Mouse (Mus musculus) midbrain, embryonic 13.5 days (tissue): ENCODE measurements at regions not wholly inside any gene's neighbourhood (a gene's known extent, or its start where the extent isn't known, plus 50 kb on each side); places are given as distances from the start of the nearest gene placed in this dataset.

Experiments used
- ATAC-seq: fragments of 200-750 bp; cut with Nextera tagmentation; 2 replicates; pipeline ENCODE4 v1.8.0; 2017; ENCODE audit warnings: mild to moderate bottlenecking, moderate TSS enrichment, moderate library complexity
- H3K27ac ChIP-seq: fragments of 300-500 bp; sonication (generic); 2 replicates; pipeline ENCODE4 v1.5.1; 2015; ENCODE audit warnings: inconsistent platforms, mild to moderate bottlenecking, moderate library complexity
- H3K27me3 ChIP-seq: fragments of 300-500 bp; sonication (generic); 2 replicates; pipeline ENCODE4 v1.6.1; 2015; ENCODE audit warnings: mild to moderate bottlenecking, inconsistent platforms
- H3K36me3 ChIP-seq: fragments of 300-500 bp; sonication (generic); 2 replicates; pipeline ENCODE4 v1.6.1; 2015; ENCODE audit warnings: mild to moderate bottlenecking, inconsistent platforms
- H3K4me1 ChIP-seq: fragments of 300-500 bp; sonication (generic); replicated peaks from 2 replicates; pipeline ENCODE4 v1.6.1; 2015; ENCODE audit warnings: inconsistent platforms
- H3K4me2 ChIP-seq: fragments of 300-500 bp; sonication (generic); replicated peaks from 2 replicates; pipeline ENCODE4 v1.6.1; 2015; ENCODE audit warnings: moderate library complexity, mild to moderate bottlenecking, inconsistent platforms
- H3K4me3 ChIP-seq: fragments of 300-500 bp; sonication (generic); replicated peaks from 2 replicates; pipeline ENCODE4 v1.5.1; 2015; ENCODE audit warnings: mild to moderate bottlenecking, inconsistent platforms
- H3K9ac ChIP-seq: fragments of 300-500 bp; sonication (generic); replicated peaks from 2 replicates; pipeline ENCODE4 v1.6.1; 2015; ENCODE audit warnings: mild to moderate bottlenecking, inconsistent platforms
- H3K9me3 ChIP-seq: fragments of 300-500 bp; sonication (generic); 2 replicates; pipeline ENCODE4 v1.6.1; 2016; ENCODE audit warnings: mild to moderate bottlenecking, inconsistent platforms
- WGBS: fragments of 180-500 bp; shearing (Covaris S2); methylation state at CpG from one replicate; pipeline ENCODE4 v1.1.7; 2015; 5-methylcytosine and 5-hydroxymethylcytosine counted together

DNA sequence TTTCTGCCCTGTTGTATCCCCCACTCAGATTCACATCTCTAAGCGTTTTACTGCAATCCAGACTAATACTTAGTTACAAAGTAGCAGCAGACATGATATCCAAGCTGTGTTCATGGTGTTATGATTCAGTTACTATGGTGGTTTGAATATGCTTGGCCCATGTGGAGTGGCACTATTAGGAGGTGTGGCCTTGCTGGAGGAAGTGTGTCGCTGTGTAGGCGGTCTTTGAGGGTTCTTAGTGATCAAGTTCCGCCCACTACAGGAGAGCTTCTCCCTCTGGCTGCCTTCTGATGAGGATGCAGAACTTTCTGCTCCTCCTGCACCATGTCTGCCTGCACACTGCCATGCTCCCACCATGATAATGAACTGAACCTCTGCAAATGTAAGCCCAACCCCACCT lies 162.8 kb downstream of the Gadd45g start:
- peaks cover 9% of the 10 kb centered on the region for H3K4me1 ChIP-seq
- no peak for ATAC-seq
- H3K27me3 ChIP-seq: 0 out of 2 replicates have a peak, but pooled peaks cover 8% of the 10 kb centered on the region
- H3K9ac ChIP-seq: no peak overlapping the region
- 86% methylated on average over 4 of the region's 4 CpGs for WGBS
- H3K27ac ChIP-seq: no peak overlapping the region
- H3K36me3 ChIP-seq: no peaks in the 10 kb centered on the region
- no peaks in the 10 kb centered on the region for H3K9me3 ChIP-seq
- no peak overlapping the region for H3K4me3 ChIP-seq
- H3K4me2 ChIP-seq: no peak overlapping the region

- Histone ChIP-seq H3K27me3 (0 out of 2 replicates have a peak, but pooled peaks cover 8% of the 10 kb centered on the region), H3K27ac (no peak overlapping the region), H3K36me3 (no peaks in the 10 kb centered on the region), H3K4me1 (peaks cover 14% of the 10 kb centered on the region), H3K4me3 (no peak overlapping the region), H3K9me3 (no peaks in the 10 kb centered on the region), H3K9ac (no peak overlapping the region), H3K4me2 (no peak overlapping the region)
- no peak for ATAC-seq
- WGBS: 94% methylated on average over 6 of the region's 6 CpGs
Measured at GRCm38 (mm10) chr13:52009766-52010165, 163.3 kb downstream of the Gadd45g start.

DNA sequence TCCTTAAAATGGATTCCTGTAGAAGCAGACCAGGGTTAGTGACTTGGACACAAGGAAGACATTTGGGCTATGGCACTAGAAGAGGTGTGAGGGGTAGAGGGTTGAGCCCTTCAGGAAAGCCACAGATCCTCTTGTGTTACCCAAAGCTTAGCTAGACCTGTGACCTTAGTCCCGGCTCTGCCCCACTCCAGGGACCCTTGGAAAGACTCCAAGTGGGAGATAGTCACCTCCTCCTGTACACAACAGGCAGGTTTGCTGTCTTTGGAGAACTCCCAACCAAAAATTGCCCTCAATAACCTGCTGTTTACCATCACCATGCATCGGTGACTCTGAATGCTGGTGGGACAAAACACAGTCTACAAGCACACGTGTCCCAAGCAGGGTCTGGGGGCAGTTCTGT lies 164.5 kb downstream of the Gadd45g start:
- H3K9me3 ChIP-seq: no peaks in the 10 kb centered on the region
- no peak for ATAC-seq
- H3K4me3 ChIP-seq: no peak overlapping the region
- WGBS: 68% methylated on average over 3 of the region's 3 CpGs
- H3K4me1 ChIP-seq: peaks cover 26% of the 10 kb centered on the region
- no peak overlapping the region for H3K4me2 ChIP-seq
- no peaks in the 10 kb centered on the region for H3K36me3 ChIP-seq
- 0 out of 2 replicates have a peak, but pooled peaks cover 8% of the 10 kb centered on the region for H3K27me3 ChIP-seq
- no peak overlapping the region for H3K27ac ChIP-seq
- H3K9ac ChIP-seq: no peak overlapping the region

DNA sequence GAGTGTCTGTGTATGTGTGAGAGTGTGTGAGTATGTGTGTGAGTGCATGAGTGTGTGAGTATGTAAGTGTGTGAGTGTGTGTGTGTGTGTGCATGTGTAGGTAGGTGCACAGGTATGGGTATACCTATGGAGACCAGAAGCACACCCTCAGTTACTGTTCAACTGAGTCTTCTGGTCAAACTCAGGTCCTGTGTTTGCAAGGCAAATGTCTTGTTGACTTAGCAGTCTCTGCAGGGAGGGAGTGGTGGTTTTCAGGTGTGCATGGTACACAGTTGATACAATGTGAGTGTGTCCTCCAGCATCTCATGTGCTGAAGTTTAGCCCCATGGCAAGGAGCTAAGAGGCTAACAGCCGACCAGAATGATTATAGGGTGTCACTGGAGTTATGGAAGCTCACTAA lies 166.7 kb downstream of the Gadd45g start:
- no peak for ATAC-seq
- 79% methylated on average over 1 of the region's 1 CpGs for WGBS

DNA sequence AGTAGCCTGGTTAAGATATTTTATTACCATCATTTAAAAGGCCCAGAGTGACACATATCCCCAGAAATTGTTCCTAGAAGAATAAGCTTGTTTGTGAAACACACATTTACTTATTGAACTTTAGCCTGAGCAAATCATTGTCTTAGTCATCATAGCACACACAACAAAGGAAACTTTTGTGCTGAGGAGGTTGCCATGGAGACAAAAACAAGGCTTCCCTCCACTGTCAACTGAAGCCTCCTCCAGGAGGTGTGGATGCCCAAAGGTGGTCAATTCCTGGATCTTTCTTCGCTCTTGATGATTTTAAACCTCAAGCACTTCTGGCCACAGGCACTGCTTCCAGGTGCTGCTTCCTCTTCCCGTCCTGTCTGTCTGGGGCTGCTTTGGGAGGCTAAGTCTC lies 167.3 kb downstream of the Gadd45g start:
- no peak for ATAC-seq
- WGBS: 44% methylated on average over 2 of the region's 2 CpGs
- Histone ChIP-seq H3K9me3 (no peaks in the 10 kb centered on the region), H3K4me3 (no peak overlapping the region), H3K4me1 (peaks cover 30% of the 10 kb centered on the region), H3K4me2 (no peak overlapping the region), H3K36me3 (no peaks in the 10 kb centered on the region), H3K27ac (peak overlapping the region; percentile 72), H3K9ac (no peak overlapping the region), H3K27me3 (peaks cover 21% of the 10 kb centered on the region; the same call in 1 of the 2 replicates)

More for the DNA sequence above, 166.7 kb downstream of the Gadd45g start:
- H3K9me3 ChIP-seq: no peaks in the 10 kb centered on the region
- H3K9ac ChIP-seq: no peak overlapping the region
- H3K36me3 ChIP-seq: no peaks in the 10 kb centered on the region
- H3K4me3 ChIP-seq: no peak overlapping the region
- H3K4me2 ChIP-seq: no peak overlapping the region
- H3K27ac ChIP-seq: no peak overlapping the region
- peaks cover 21% of the 10 kb centered on the region; the same call in 1 of the 2 replicates for H3K27me3 ChIP-seq
- peaks cover 30% of the 10 kb centered on the region for H3K4me1 ChIP-seq

DNA sequence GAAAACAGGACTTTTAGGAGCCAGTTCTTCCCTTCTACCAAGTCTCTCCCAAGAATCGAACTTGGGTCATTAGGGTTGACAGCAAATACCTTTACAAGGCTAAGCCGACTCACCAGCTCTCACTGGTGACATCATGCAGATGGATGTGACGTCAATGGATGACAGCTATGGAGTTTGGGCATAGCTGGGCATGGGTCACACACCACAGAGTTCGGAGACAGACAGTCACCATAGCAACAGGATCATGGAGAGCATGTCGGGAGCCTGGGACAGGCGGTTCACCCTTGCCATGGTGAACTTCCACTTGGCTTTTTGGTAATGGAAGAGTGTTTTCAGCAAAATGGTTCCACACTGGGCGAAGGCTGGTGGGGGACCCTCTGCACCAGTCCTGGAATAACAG lies 168.1 kb downstream of the Gadd45g start:
- no peak overlapping the region for H3K4me3 ChIP-seq
- H3K4me2 ChIP-seq: 0 out of 2 replicates have a peak overlapping the region, but pooled peaks have one; percentile 2
- H3K27me3 ChIP-seq: peaks cover 21% of the 10 kb centered on the region; the same call in 1 of the 2 replicates
- peaks cover 30% of the 10 kb centered on the region for H3K4me1 ChIP-seq
- peak overlapping the region; percentile 72 for H3K27ac ChIP-seq
- H3K9ac ChIP-seq: no peak overlapping the region
- H3K9me3 ChIP-seq: no peaks in the 10 kb centered on the region
- ATAC-seq: peak; percentile 53
- no peaks in the 10 kb centered on the region for H3K36me3 ChIP-seq
- WGBS: 42% methylated on average over 7 of the region's 7 CpGs

DNA sequence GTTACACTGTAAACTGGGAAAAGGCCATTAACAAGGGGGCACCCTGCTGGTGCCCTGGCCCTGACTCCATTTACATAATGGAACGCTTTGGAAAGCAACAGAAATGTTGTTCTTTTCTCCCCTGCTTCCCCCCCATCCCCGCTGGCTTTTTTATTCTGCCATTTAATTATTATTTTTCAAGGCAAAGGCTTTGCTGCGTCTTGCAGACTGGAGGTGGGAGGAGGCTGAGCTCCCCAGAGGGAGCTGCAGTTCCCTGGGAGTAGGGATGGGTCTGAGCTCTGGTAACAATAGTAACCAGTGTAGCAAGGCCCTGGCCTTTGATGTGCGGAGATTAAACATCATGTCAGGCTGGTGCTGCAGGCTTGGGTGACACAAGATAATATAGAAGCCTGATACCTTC lies 168.6 kb downstream of the Gadd45g start:
- WGBS: 3% methylated on average over 4 of the region's 4 CpGs
- Histone ChIP-seq H3K4me1 (peaks cover 30% of the 10 kb centered on the region), H3K36me3 (no peaks in the 10 kb centered on the region), H3K27me3 (peaks cover 26% of the 10 kb centered on the region; the same call in 1 of the 2 replicates), H3K4me3 (no peak overlapping the region), H3K9me3 (no peaks in the 10 kb centered on the region), H3K4me2 (peak overlapping the region; percentile 2; the same call in 1 of the 2 replicates), H3K9ac (0 out of 2 replicates have a peak overlapping the region, but pooled peaks have one; percentile 24), H3K27ac (peak overlapping the region; percentile 72)
- ATAC-seq: peak; percentile 90

- Histone ChIP-seq H3K27me3 (peaks cover 27% of the 10 kb centered on the region; the same call in 1 of the 2 replicates), H3K4me2 (peak overlapping the region; percentile 2; the same call in 1 of the 2 replicates), H3K27ac (peak overlapping the region; percentile 72), H3K36me3 (no peaks in the 10 kb centered on the region), H3K4me3 (no peak overlapping the region), H3K9me3 (no peaks in the 10 kb centered on the region), H3K9ac (0 out of 2 replicates have a peak overlapping the region, but pooled peaks have one; percentile 24), H3K4me1 (peaks cover 34% of the 10 kb centered on the region)
- WGBS: 3% methylated on average over 5 of the region's 5 CpGs
- peak; percentile 74 for ATAC-seq
Measured at GRCm38 (mm10) chr13:52015496-52015895, 169.0 kb downstream of the Gadd45g start.

DNA sequence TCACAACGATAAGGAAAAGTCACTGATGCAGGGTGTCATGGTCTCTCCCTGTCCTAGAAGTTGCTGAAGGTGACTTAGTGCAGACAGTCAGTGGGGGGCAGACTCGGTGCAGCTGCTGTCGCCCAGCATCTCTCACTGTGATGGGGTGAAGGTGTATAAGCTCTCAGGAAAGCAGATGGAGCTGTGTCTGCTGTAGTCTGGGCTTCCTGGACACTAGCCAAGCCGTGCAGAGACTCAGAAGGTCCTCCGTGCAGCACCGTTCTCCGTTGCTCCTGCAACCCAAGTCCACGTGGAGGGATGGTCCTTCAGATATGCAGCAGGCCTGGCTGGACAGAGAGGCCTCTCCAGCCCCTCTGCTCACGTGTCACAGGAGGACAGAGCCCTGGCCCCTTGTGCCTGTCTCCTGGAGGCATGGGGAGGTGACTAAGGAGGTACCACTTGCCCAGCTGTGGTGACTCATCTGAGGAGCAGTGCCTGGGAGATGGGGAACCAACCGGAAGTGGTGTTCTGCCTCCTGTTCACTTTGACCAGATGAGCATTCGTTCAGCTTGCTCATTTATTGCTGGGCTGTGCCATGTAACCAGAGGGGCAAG lies 171.2 kb downstream of the Gadd45g start:
- Histone ChIP-seq H3K9me3 (no peaks in the 10 kb centered on the region), H3K27me3 (peaks cover 26% of the 10 kb centered on the region; the same call in 1 of the 2 replicates), H3K4me1 (peaks cover 48% of the 10 kb centered on the region), H3K36me3 (no peaks in the 10 kb centered on the region), H3K4me3 (no peak overlapping the region), H3K9ac (no peak overlapping the region), H3K27ac (no peak overlapping the region), H3K4me2 (no peak overlapping the region)
- ATAC-seq: no peak
- WGBS: 86% methylated on average over 11 of the region's 11 CpGs

DNA sequence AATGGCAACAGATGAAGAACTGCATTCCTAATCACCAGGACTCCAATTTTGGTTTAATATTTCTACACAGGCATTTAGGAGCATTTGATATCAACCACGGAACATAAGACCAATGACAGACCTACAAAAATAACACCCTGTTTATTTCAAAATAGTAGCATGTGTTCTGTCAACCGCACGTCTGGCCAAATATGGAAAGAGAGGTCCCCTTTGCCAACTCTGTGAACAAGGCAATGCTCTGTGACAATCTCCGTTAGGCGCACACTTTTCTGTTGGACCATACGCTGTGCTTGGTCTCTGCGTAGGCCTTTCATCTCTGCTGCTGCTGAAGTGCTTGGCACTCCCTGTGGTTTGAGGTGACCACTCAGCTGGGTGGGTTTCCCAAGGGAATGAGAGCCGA lies 173.2 kb downstream of the Gadd45g start:
- Histone ChIP-seq H3K36me3 (no peaks in the 10 kb centered on the region), H3K4me3 (no peak overlapping the region), H3K27me3 (peaks cover 33% of the 10 kb centered on the region; the same call in 1 of the 2 replicates), H3K9ac (no peak overlapping the region), H3K27ac (no peak overlapping the region), H3K9me3 (no peaks in the 10 kb centered on the region), H3K4me2 (no peak overlapping the region), H3K4me1 (peaks cover 39% of the 10 kb centered on the region)
- ATAC-seq: no peak
- WGBS: 91% methylated on average over 8 of the region's 8 CpGs

- H3K4me3 ChIP-seq: no peak overlapping the region
- H3K27ac ChIP-seq: no peak overlapping the region
- H3K36me3 ChIP-seq: no peaks in the 10 kb centered on the region
- H3K9ac ChIP-seq: no peak overlapping the region
- no peaks in the 10 kb centered on the region for H3K9me3 ChIP-seq
- H3K4me1 ChIP-seq: peaks cover 38% of the 10 kb centered on the region
- H3K4me2 ChIP-seq: no peak overlapping the region
- WGBS: 43% methylated on average over 11 of the region's 11 CpGs
- ATAC-seq: 0 out of 2 replicates have a peak, but pooled peaks have one; percentile 54
- peaks cover 32% of the 10 kb centered on the region; the same call in 1 of the 2 replicates for H3K27me3 ChIP-seq
Measured at GRCm38 (mm10) chr13:52021150-52021549, 174.7 kb downstream of the Gadd45g start.

DNA sequence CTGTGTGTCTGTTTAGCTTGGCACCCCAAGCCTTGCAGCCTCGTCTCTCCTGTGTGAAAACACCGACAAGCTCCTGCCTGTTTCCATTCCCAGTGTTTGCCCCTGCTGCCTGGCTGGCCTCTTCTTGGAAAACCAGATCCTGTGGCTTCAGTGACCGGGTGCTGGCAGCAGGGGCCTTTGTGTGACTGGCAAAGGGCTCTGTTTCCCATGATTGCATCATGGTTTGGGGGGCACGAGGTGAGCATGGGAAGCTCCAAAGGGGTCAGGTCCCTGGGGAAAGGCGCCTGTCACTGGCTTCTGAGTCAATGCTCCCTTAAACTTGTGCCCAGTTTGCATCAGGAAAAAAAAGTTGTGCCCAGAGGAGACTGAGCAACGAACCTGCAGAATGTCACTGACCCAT lies 175.3 kb downstream of the Gadd45g start:
- peaks cover 35% of the 10 kb centered on the region for H3K4me1 ChIP-seq
- WGBS: 64% methylated on average over 6 of the region's 6 CpGs
- no peak overlapping the region for H3K27ac ChIP-seq
- H3K9ac ChIP-seq: no peak overlapping the region
- H3K36me3 ChIP-seq: no peaks in the 10 kb centered on the region
- H3K9me3 ChIP-seq: no peaks in the 10 kb centered on the region
- no peak for ATAC-seq
- no peak overlapping the region for H3K4me3 ChIP-seq
- no peak overlapping the region for H3K4me2 ChIP-seq
- peaks cover 29% of the 10 kb centered on the region; the same call in 1 of the 2 replicates for H3K27me3 ChIP-seq
